Mouse (Mus musculus): ENCODE data around the gene Atp13a1. TPM values are rescaled to one million over a fixed set of nuclear protein-coding genes. Genes with fewer than 3 reads are reported as not detected.
A peak's percentile ranks its signal among the peaks of the same experiment; 100 is the strongest.

Gene Atp13a1
- polyA plus RNA-seq, 1 experiment from 2014 or later, result 55.7 TPM

DNA sequence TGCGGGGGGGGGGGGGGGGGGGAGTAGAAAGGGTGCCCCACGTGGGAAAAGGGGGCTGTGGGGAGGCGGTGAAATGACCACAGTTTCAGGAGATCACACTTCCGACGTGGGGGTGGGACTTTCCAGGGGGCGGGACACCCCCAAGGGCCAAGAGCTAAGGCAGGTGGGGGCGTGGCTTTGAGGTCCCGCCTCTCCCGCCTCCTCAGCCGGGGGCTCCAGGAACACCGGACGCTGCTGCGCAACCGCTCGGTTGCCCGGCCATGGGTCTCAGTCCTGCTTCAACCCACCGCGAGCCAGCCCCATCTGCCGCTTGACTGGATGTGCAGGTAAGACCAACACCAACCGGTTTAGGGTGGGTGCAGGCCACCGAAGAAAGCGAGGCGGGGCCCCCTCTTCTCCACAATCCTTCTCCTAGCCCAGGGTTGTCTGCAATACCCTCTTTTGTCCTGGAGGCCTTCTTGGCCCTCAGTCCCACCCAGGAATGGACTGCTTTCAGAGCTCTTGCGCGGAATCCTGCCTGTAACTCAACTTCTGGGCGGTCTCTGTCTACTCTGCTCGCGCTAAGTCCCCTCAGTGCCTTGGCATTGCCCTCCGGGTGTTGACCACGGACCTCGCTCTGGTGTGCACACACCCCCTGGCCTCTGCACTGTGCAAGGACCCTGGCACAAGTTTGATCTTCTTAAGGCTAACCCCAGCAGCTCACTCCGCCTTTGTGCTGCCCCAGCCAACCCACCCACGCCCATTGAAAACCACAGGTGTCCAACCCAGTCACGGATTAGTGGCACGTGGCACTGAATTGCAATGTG is 31.6 kb downstream of the Atp13a1 start, which contains the start of gene Lpar2:
Gene Lpar2 (plus strand): TSS at position 44 of the 806 bp plus-strand sequence.
- WGBS, result under 1% methylated on average over 32 of the region's 35 CpGs
- peaks cover 40% of the 10 kb centered on the region for H3K36me3 ChIP-seq

DNA sequence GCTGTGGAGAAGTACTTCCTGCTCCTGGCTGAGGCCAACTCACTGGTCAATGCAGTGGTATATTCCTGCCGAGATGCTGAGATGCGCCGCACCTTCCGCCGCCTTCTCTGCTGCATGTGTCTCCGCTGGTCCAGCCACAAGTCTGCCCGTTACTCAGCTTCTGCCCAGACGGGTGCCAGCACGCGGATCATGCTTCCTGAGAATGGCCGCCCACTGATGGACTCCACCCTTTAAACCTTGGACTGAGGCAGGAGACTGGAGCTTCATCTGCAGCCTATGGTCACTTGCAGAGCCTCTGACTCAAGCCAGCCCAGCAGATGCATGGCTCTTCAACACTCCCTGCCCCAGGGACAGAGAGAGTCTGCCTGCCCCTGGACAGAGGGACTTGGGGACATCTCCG is 35.4 kb downstream of the Atp13a1 start:
- no peak overlapping the region for H3K27ac ChIP-seq
- no peak overlapping the region for H3K4me3 ChIP-seq
- ATAC-seq (ENCODE audit: low FRiP score), result no peak
- H3K9ac ChIP-seq, result no peak overlapping the region
- no peak overlapping the region for H3K4me2 ChIP-seq (replicated peaks)
- H3K36me3 ChIP-seq, result peaks cover 39% of the 10 kb centered on the region
- no peaks in the 10 kb centered on the region for H3K9me3 ChIP-seq (replicated peaks)
- 94% methylated on average over 12 of the region's 12 CpGs for WGBS
- H3K4me1 ChIP-seq, result peaks cover 32% of the 10 kb centered on the region
- H3K27me3 ChIP-seq, result no peaks in the 10 kb centered on the region

More for the DNA sequence above, 31.6 kb downstream of the Atp13a1 start, which contains the start of gene Lpar2:
- peak within 1 kb of the TSS; percentile 45 for H3K4me3 ChIP-seq
- peak within 1 kb of the TSS; percentile 58 for H3K9ac ChIP-seq
- H3K27me3 ChIP-seq, result no peaks in the 10 kb centered on the region
- peaks cover 32% of the 10 kb centered on the region for H3K4me1 ChIP-seq
- ATAC-seq (ENCODE audit: low FRiP score), result peak; percentile 80
- peak within 1 kb of the TSS; percentile 58 for H3K27ac ChIP-seq
- peak within 1 kb of the TSS; percentile 79 for H3K4me2 ChIP-seq (replicated peaks)
- no peaks in the 10 kb centered on the region for H3K9me3 ChIP-seq (replicated peaks)

DNA sequence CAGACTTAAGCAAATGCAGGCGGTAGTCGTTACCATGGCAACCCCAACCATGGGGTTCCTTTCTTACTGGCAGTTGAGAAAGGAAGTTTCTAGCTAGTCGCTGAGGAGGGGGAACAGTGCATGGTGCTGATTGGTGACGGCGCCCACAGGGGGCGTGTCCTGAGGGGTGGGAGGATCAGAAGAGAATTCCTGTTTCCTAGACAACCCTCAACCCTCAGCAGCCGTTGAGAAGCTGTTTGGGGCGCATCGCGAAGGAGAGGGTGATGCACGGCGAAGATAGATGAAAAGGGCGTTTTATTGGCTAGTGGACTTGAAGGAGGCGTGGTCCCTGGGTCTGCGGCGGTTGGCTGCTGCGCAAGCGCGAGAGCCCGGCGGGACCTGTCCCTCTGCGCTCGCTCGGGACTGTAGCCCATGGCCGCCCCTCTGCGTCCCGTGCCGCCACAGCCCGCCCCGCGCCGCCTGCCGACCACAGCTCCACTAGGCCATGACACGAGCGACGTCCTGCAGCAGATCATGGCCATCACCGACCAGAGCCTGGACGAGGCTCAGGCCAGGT is 41.4 kb downstream of the Atp13a1 start, which contains the start of gene Pbx4:
Gene Pbx4 (plus strand): TSS at position 194 of the 556 bp plus-strand sequence.
- peak within 1 kb of the TSS; percentile 91 for H3K27ac ChIP-seq
- H3K4me3 ChIP-seq, result peak within 1 kb of the TSS; percentile 67
- H3K9me3 ChIP-seq (replicated peaks), result no peaks in the 10 kb centered on the region
- WGBS, result under 1% methylated on average over 38 of the region's 38 CpGs
- no peaks in the 10 kb centered on the region for H3K27me3 ChIP-seq
- H3K9ac ChIP-seq, result peak within 1 kb of the TSS; percentile 84
- peaks cover 13% of the 10 kb centered on the region; the same call in 1 of the 2 replicates for H3K36me3 ChIP-seq
- H3K4me2 ChIP-seq (replicated peaks), result peak within 1 kb of the TSS; percentile 84
- ATAC-seq (ENCODE audit: low FRiP score), result peak; percentile 99
- peaks cover 21% of the 10 kb centered on the region for H3K4me1 ChIP-seq

DNA sequence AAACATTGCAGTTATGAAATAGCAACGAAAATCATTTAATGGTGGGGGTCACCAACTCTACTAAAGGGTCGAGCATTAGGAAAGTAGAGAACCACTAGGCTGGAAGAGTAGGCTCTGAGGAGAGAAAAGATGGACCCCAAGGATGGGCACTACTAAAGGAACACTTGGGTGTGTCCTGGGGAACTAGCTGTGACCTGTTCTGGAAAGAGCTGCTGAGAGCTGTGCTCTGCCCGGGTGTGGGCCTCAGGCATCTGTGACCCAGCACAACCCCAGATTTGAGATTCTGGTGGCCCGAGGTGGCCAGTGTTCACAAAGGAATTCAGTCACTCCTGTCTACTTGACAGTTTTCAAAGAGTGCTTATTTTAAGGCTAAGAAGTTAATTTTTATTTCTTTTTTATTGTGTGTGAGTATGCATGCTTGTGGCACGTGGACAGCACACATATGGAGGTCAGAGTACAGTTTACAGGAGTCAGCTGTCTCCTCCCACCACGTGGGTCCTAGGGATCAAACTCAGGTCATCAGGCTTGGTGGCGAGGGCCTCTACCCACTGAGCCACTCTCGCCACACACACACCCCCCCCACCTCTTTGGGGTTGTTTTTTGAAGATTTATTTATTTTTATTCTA is 46.2 kb downstream of the Atp13a1 start:
- WGBS, result 79% methylated on average over 8 of the region's 8 CpGs
- H3K27ac ChIP-seq, result no peak overlapping the region
- H3K4me3 ChIP-seq, result no peak overlapping the region
- no peaks in the 10 kb centered on the region for H3K9me3 ChIP-seq (replicated peaks)
- H3K9ac ChIP-seq, result no peak overlapping the region
- H3K36me3 ChIP-seq, result peaks cover 13% of the 10 kb centered on the region; the same call in 1 of the 2 replicates
- no peak overlapping the region for H3K4me2 ChIP-seq (replicated peaks)
- ATAC-seq (ENCODE audit: low FRiP score), result no peak
- no peaks in the 10 kb centered on the region for H3K27me3 ChIP-seq
- peaks cover 16% of the 10 kb centered on the region for H3K4me1 ChIP-seq

DNA sequence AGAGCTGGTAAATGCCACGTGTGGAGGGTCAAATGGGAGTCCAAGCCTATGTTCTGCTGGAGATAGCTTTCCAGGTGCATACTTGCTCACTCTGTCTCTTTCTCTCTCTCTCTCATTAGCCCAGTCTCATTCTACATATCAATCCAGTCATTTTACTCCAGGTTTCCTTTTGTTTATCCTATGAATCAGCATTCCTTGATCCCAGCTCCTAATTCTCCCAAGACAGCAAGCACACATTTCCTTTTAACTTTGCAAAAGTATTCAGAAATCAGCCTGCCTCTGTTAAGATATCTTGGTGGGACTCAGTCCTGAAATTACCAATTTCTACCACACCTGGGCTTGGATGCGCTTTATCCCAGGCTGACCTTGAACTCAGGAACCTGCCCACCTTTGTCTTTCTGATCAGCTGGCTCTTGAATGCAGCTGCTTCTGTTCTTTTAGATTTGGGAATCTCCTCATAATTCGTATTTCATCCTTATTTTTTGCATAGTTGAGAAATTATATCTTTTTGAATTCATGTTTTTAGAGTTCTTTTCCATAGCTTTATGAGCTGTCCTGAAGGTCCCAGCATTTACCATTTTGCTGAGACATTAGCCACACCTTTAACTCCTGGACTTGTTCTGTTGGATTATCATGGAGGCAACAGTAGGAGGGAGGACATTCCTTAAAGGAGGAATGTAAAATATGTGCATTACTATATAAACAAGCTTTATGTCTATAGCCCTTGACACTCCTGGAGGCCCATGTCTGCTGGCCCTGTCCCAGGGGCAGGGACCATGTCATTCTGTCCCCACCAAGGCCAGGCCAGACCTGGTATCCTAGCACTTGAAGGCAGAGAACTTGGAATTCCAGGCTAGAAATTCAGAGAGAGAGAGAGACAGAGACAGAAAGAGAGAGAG is 56.5 kb downstream of the Atp13a1 start:
- ATAC-seq (ENCODE audit: low FRiP score), result no peak
- H3K4me3 ChIP-seq, result no peak overlapping the region
- WGBS, result 74% methylated on average over 3 of the region's 3 CpGs
- H3K9ac ChIP-seq, result no peak overlapping the region
- H3K27ac ChIP-seq, result no peak overlapping the region
- H3K36me3 ChIP-seq, result peaks cover 15% of the 10 kb centered on the region
- no peaks in the 10 kb centered on the region for H3K9me3 ChIP-seq (replicated peaks)
- no peak overlapping the region for H3K4me2 ChIP-seq (replicated peaks)
- H3K27me3 ChIP-seq, result no peaks in the 10 kb centered on the region
- H3K4me1 ChIP-seq, result no peaks in the 10 kb centered on the region

DNA sequence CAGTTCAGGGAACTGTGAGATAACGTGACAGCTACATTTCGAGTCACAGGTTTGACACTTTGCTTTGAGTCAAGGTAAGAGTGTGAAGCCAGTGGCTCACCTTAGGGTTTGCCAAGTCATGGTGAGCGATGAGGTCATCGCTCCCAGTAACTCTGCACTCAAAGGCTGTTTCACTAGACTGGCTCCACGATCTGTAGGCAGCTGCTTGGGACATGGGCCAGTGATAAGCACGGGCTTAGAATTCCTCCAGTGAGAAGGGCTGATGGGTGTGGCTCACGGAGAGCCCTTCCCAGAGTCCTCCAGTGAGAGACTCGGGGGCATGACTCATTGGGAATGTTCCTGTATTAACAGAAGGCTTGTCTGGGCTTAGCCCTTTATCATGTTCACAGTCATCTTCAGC is 58.0 kb downstream of the Atp13a1 start:
- Histone ChIP-seq H3K27ac (no peak overlapping the region), H3K9me3 (replicated peaks) (no peaks in the 10 kb centered on the region), H3K4me2 (replicated peaks) (no peak overlapping the region), H3K9ac (no peak overlapping the region), H3K4me3 (no peak overlapping the region), H3K36me3 (peaks cover 15% of the 10 kb centered on the region), H3K27me3 (no peaks in the 10 kb centered on the region), H3K4me1 (no peaks in the 10 kb centered on the region)
- ATAC-seq (ENCODE audit: low FRiP score), result no peak
- WGBS, result 89% methylated on average over 8 of the region's 8 CpGs

DNA sequence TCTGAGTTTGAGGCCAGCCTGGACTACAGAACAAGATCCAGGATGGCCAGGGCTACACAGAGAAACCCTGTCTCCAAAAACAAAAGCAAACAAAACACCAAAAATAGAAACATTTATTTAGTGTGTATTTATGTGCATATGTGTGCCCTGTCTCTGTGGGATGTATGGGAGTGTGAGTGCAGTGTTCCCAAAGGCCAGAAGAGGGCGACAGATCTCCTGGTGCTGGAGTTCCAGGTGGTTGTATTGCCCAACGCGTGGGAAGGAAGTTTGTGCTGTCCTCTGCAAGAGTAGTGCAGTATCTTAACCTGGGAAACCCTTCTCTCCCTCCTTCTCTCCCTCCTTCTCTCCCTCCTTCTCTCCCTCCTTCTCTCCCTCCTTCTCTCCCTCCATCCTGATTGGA is 58.9 kb downstream of the Atp13a1 start:
- Histone ChIP-seq H3K4me2 (replicated peaks) (no peak overlapping the region), H3K9me3 (replicated peaks) (no peaks in the 10 kb centered on the region), H3K36me3 (peaks cover 15% of the 10 kb centered on the region), H3K27ac (no peak overlapping the region), H3K4me3 (no peak overlapping the region), H3K4me1 (no peaks in the 10 kb centered on the region), H3K9ac (no peak overlapping the region), H3K27me3 (no peaks in the 10 kb centered on the region)
- 43% methylated on average over 3 of the region's 3 CpGs for WGBS
- ATAC-seq (ENCODE audit: low FRiP score), result no peak

DNA sequence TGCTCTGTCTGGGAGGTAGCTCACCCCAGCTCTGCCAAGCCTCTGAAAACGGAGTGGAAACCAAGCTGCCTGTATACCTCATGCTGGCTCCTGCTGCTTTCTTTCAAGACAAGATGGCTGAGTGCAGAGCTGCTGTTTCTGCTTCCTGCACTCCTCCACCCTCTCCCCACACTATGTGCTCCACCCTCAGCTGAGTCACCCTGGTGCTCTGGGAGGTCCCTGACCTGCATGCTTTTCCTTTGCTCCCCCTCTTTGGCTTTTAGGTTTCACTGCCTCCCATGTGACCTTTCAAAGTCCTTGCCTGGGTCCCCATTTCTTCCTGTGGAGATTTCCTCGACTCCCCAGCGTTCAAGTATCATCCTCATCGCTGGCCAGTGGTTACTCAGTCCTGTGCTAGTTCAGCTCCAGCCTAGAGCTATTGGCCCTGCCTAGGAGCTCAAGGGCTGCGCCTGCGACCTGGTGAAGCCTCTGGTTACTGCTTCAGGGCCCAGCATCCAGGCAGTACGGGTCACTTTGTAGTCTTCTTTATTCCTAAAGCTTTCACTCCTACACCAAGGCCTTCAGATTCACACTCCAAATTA is 60.1 kb downstream of the Atp13a1 start:
- no peak overlapping the region for H3K4me3 ChIP-seq
- H3K27ac ChIP-seq, result no peak overlapping the region
- no peaks in the 10 kb centered on the region for H3K27me3 ChIP-seq
- no peaks in the 10 kb centered on the region for H3K4me1 ChIP-seq
- no peak for ATAC-seq (ENCODE audit: low FRiP score)
- no peaks in the 10 kb centered on the region for H3K9me3 ChIP-seq (replicated peaks)
- no peak overlapping the region for H3K9ac ChIP-seq
- no peak overlapping the region for H3K4me2 ChIP-seq (replicated peaks)
- WGBS, result 85% methylated on average over 7 of the region's 7 CpGs
- peaks cover 15% of the 10 kb centered on the region for H3K36me3 ChIP-seq

DNA sequence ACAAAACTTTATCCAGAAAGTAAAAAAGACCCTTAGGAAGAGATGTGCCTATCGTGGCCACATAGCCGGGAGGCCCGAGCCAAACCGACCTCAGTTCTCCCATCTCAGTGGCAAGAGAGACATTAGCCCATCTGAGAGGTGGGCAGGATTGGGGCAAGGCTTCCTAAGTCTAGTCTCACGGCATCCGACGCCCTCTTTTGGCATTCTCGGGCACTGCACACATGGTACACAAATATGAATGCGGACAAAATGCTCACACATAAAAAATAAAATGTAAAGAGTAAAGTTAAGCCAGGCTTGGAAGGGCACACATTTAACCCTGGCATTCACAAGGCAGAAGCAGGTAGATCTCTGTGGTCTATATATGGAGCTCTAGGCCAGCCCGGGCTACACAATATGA is 62.9 kb downstream of the Atp13a1 start:
- no peak overlapping the region for H3K9ac ChIP-seq
- no peaks in the 10 kb centered on the region for H3K27me3 ChIP-seq
- no peak overlapping the region for H3K27ac ChIP-seq
- WGBS, result 93% methylated on average over 10 of the region's 10 CpGs
- H3K4me3 ChIP-seq, result no peak overlapping the region
- H3K9me3 ChIP-seq (replicated peaks), result no peaks in the 10 kb centered on the region
- H3K36me3 ChIP-seq, result peaks cover 13% of the 10 kb centered on the region
- no peak overlapping the region for H3K4me2 ChIP-seq (replicated peaks)
- ATAC-seq (ENCODE audit: low FRiP score), result no peak
- H3K4me1 ChIP-seq, result no peaks in the 10 kb centered on the region
